Comparison of ENCODE assay signal across 1 mouse cellular context in the genomic region with DNA sequence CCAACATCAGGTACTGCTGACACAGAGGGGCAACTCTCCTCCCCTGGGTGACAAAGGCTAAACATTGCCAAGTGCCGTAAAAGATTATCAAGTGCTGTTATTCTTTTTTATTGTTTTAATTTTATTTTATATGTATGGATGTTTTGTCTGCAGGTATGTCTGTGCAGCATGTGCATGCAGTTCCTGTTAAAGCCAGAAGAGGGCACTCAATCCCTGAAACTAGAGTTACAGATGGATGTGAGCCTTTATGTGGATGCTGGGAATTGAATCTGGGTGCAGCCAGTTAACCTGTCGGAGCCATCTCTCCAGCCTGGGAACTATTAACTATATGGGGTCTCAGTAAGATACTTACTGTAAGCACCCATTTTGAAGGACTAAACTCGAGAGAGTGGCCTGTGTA.
TF ChIP-seq lines count a peak whose summit lies in the region.

No protein-coding gene starts in this region.

TF ChIP-seq in MEL, 35 proteins besides CTCF, POLR2A, EP300 and RAD21 (continued from another document):
- no peak for TF ChIP-seq ETS1 (IDR thresholded peaks at IDR 0.05; ENCODE audit: low read depth, low read length)
- no peak for TF ChIP-seq MAFK (IDR thresholded peaks at IDR 0.05; ENCODE audit: borderline replicate concordance, low read depth, low read length)
- TF ChIP-seq BHLHE40 (IDR thresholded peaks at IDR 0.05; ENCODE audit: borderline replicate concordance, low read depth, low read length), result no peak
- no peak for TF ChIP-seq TAL1 (IDR thresholded peaks at IDR 0.05; ENCODE audit: low read length)
- no peak for TF ChIP-seq MEF2A (IDR thresholded peaks at IDR 0.05; ENCODE audit: extremely low read depth, insufficient replicate concordance, low read depth, low read length, poor library complexity, severe bottlenecking)
- no peak for TF ChIP-seq POLR2AphosphoS2 (IDR thresholded peaks at IDR 0.05; ENCODE audit: low read length)
- TF ChIP-seq ZKSCAN1 (IDR thresholded peaks at IDR 0.05; ENCODE audit: low read depth, low read length), result no peak
- TF ChIP-seq SIN3A (IDR thresholded peaks at IDR 0.05; ENCODE audit: low read length), result no peak
- no peak for TF ChIP-seq E2F4 (IDR thresholded peaks at IDR 0.05; ENCODE audit: borderline replicate concordance, low read depth, low read length)
